Mouse (Mus musculus) embryonic facial prominence, embryonic 15.5 days (tissue): ENCODE measurements at regions not wholly inside any gene's neighbourhood (a gene's known extent, or its start where the extent isn't known, plus 50 kb on each side); places are given as distances from the start of the nearest gene placed in this dataset.

Experiments used
- ATAC-seq: fragments of 200-750 bp; cut with Nextera tagmentation; 2 replicates; pipeline ENCODE4 v1.8.0; 2017; ENCODE audit warnings: low read depth, moderate TSS enrichment; ENCODE audit not compliant: insufficient number of reproducible peaks, low FRiP score, low TSS enrichment
- H3K27ac ChIP-seq: fragments of 300-500 bp; sonication (generic); replicated peaks from 2 replicates; pipeline ENCODE4 v1.5.1; 2015; ENCODE audit warnings: mild to moderate bottlenecking, inconsistent platforms
- H3K27me3 ChIP-seq: fragments of 300-500 bp; sonication (generic); 2 replicates; pipeline ENCODE4 v1.6.1; 2015; ENCODE audit warnings: inconsistent platforms
- H3K36me3 ChIP-seq: fragments of 300-500 bp; sonication (generic); 2 replicates; pipeline ENCODE4 v1.6.1; 2015; ENCODE audit warnings: mild to moderate bottlenecking, inconsistent platforms
- H3K4me1 ChIP-seq: fragments of 300-500 bp; sonication (generic); 2 replicates; pipeline ENCODE4 v1.6.1; 2015; ENCODE audit warnings: inconsistent platforms
- H3K4me2 ChIP-seq: fragments of 300-500 bp; sonication (generic); replicated peaks from 2 replicates; pipeline ENCODE4 v1.6.1; 2015; ENCODE audit warnings: mild to moderate bottlenecking, inconsistent platforms
- H3K4me3 ChIP-seq: fragments of 300-500 bp; sonication (generic); replicated peaks from 2 replicates; pipeline ENCODE4 v1.5.1; 2015; ENCODE audit warnings: mild to moderate bottlenecking, inconsistent platforms
- H3K9ac ChIP-seq: fragments of 300-500 bp; sonication (generic); 2 replicates; pipeline ENCODE4 v1.6.1; 2015; ENCODE audit warnings: inconsistent platforms
- H3K9me3 ChIP-seq: fragments of 300-500 bp; sonication (generic); replicated peaks from 2 replicates; pipeline ENCODE4 v1.6.1; 2016; ENCODE audit warnings: inconsistent platforms
- WGBS: fragments of 180-500 bp; shearing (Covaris S2); methylation state at CpG from one replicate; pipeline ENCODE4 v1.1.7; 2015; 5-methylcytosine and 5-hydroxymethylcytosine counted together

DNA sequence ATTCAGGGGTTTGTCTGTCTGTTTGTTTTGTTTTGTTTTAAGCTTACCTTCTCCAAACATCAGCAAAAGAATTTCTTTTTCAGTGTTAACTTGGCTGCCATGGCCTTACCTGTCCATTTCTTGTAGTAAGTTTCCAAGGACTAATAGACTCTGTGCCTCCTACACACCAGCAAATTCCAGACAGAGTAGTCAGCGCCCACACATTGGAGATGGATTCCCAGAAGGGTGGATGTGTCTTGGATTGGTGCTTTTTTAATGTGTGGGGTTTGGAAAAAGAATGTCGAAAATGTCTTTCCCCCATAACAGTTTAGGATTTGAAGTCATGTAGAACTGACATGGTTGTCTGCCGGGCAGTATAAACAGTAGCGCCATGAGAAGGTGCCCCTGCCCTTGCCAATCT, 338.1 kb upstream of the Sox9 start:
- 74% methylated on average over 4 of the region's 4 CpGs for WGBS

GRCm38 (mm10) chr11:112449632-112450031, 332.4 kb upstream of the Sox9 start:
- H3K36me3 ChIP-seq, result no peaks in the 10 kb centered on the region
- WGBS, result 22% methylated on average over 5 of the region's 5 CpGs
- H3K9me3 ChIP-seq, result no peaks in the 10 kb centered on the region
- no peak overlapping the region for H3K4me3 ChIP-seq
- no peak overlapping the region for H3K4me2 ChIP-seq
- 0 out of 2 replicates have a peak, but pooled peaks cover 3% of the 10 kb centered on the region for H3K27me3 ChIP-seq
- ATAC-seq, result no peak
- H3K27ac ChIP-seq, result no peak overlapping the region
- H3K9ac ChIP-seq, result no peak overlapping the region
- peaks cover 11% of the 10 kb centered on the region; the same call in 1 of the 2 replicates for H3K4me1 ChIP-seq

More for the DNA sequence above, 338.1 kb upstream of the Sox9 start:
- H3K4me1 ChIP-seq, result no peaks in the 10 kb centered on the region
- H3K27me3 ChIP-seq, result no peaks in the 10 kb centered on the region
- H3K36me3 ChIP-seq, result no peaks in the 10 kb centered on the region
- no peak overlapping the region for H3K4me3 ChIP-seq
- H3K4me2 ChIP-seq, result no peak overlapping the region
- ATAC-seq, result no peak
- no peak overlapping the region for H3K9ac ChIP-seq
- H3K9me3 ChIP-seq, result no peaks in the 10 kb centered on the region
- H3K27ac ChIP-seq, result no peak overlapping the region

GRCm38 (mm10) chr11:112450227-112450626, 331.8 kb upstream of the Sox9 start:
- ATAC-seq, result no peak
- no peak overlapping the region for H3K4me3 ChIP-seq
- H3K27ac ChIP-seq, result no peak overlapping the region
- no peaks in the 10 kb centered on the region for H3K36me3 ChIP-seq
- WGBS, result 21% methylated on average over 6 of the region's 6 CpGs
- no peak overlapping the region for H3K4me2 ChIP-seq
- no peak overlapping the region for H3K9ac ChIP-seq
- 0 out of 2 replicates have a peak, but pooled peaks cover 3% of the 10 kb centered on the region for H3K27me3 ChIP-seq
- no peaks in the 10 kb centered on the region for H3K9me3 ChIP-seq
- peaks cover 11% of the 10 kb centered on the region; the same call in 1 of the 2 replicates for H3K4me1 ChIP-seq

- H3K9me3 ChIP-seq, result no peaks in the 10 kb centered on the region
- no peak overlapping the region for H3K4me3 ChIP-seq
- no peak overlapping the region for H3K4me2 ChIP-seq
- no peaks in the 10 kb centered on the region for H3K4me1 ChIP-seq
- H3K36me3 ChIP-seq, result no peaks in the 10 kb centered on the region
- ATAC-seq, result no peak
- H3K9ac ChIP-seq, result no peak overlapping the region
- H3K27me3 ChIP-seq, result no peaks in the 10 kb centered on the region
- no peak overlapping the region for H3K27ac ChIP-seq
- WGBS, result 65% methylated on average over 2 of the region's 2 CpGs
Measured at GRCm38 (mm10) chr11:112458075-112458474, 323.9 kb upstream of the Sox9 start.

GRCm38 (mm10) chr11:112463121-112463520, 318.9 kb upstream of the Sox9 start:
- WGBS, result 56% methylated on average over 1 of the region's 1 CpGs
- no peaks in the 10 kb centered on the region for H3K9me3 ChIP-seq

GRCm38 (mm10) chr11:112464386-112464785, 317.6 kb upstream of the Sox9 start:
- Histone ChIP-seq H3K9ac (no peak overlapping the region), H3K27me3 (no peaks in the 10 kb centered on the region), H3K4me2 (no peak overlapping the region), H3K4me3 (no peak overlapping the region), H3K27ac (no peak overlapping the region), H3K4me1 (no peaks in the 10 kb centered on the region), H3K9me3 (no peaks in the 10 kb centered on the region), H3K36me3 (no peaks in the 10 kb centered on the region)
- WGBS, result 68% methylated on average over 4 of the region's 4 CpGs
- ATAC-seq, result no peak

More at GRCm38 (mm10) chr11:112463121-112463520, 318.9 kb upstream of the Sox9 start:
- no peaks in the 10 kb centered on the region for H3K4me1 ChIP-seq
- no peak overlapping the region for H3K4me2 ChIP-seq
- no peak overlapping the region for H3K9ac ChIP-seq
- H3K27me3 ChIP-seq, result no peaks in the 10 kb centered on the region
- H3K36me3 ChIP-seq, result no peaks in the 10 kb centered on the region
- no peak overlapping the region for H3K4me3 ChIP-seq
- H3K27ac ChIP-seq, result no peak overlapping the region
- ATAC-seq, result no peak

DNA sequence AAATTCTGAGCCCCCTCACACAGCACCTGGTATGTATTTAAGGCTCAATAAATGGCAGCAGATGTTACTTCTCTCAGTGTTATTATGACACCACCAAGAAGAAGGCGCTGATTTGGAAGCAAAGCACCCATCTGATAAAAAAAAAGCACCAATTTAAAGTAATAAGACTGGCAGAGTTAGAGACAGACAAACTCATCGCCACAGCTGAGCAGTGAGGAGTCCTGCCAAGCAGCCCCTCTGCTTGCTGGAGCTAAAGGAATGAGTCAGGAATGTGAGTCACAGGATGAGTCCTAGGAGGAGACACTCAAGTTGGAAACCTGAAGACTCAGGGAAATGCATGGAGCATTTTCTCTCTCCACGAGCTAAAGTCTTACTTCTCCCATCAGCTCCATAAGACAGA, 311.7 kb upstream of the Sox9 start:
- 27% methylated on average over 3 of the region's 3 CpGs for WGBS
- Histone ChIP-seq H3K4me3 (no peak overlapping the region), H3K27me3 (no peaks in the 10 kb centered on the region; the same call in 1 of the 2 replicates), H3K9ac (no peak overlapping the region), H3K4me2 (no peak overlapping the region), H3K9me3 (no peaks in the 10 kb centered on the region), H3K27ac (no peak overlapping the region), H3K36me3 (no peaks in the 10 kb centered on the region), H3K4me1 (no peaks in the 10 kb centered on the region)
- ATAC-seq, result no peak

DNA sequence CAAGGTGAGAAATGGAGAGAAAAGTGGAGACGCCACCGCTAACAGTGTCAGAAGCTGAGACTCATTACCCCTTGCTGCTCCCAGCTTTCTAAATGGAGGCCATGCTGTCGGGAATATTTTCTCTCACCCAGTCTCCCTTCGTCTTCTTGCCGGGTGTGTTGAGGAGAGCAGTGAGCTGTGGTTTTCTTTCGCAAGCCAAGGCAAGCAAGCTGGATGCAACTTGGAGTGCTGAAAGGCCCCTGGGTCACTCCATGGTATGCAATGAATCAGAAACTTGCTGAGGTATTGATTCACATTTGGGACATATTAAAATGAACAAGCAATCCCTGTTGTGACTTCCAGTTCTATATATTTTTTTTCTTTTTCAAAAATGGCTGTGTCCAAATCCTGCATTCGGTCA, 308.8 kb upstream of the Sox9 start:
- H3K27ac ChIP-seq, result no peak overlapping the region
- H3K27me3 ChIP-seq, result no peaks in the 10 kb centered on the region; the same call in none of the 2 replicates
- WGBS, result 57% methylated on average over 7 of the region's 7 CpGs

GRCm38 (mm10) chr11:112473681-112474080, 308.3 kb upstream of the Sox9 start:
- WGBS, result 62% methylated on average over 6 of the region's 6 CpGs
- no peak overlapping the region for H3K9ac ChIP-seq
- no peaks in the 10 kb centered on the region for H3K36me3 ChIP-seq
- no peaks in the 10 kb centered on the region; the same call in none of the 2 replicates for H3K27me3 ChIP-seq
- no peak overlapping the region for H3K27ac ChIP-seq
- H3K4me3 ChIP-seq, result no peak overlapping the region
- no peaks in the 10 kb centered on the region for H3K4me1 ChIP-seq
- no peaks in the 10 kb centered on the region for H3K9me3 ChIP-seq
- no peak overlapping the region for H3K4me2 ChIP-seq
- ATAC-seq, result no peak

More for the DNA sequence above, 308.8 kb upstream of the Sox9 start:
- no peak overlapping the region for H3K4me3 ChIP-seq
- no peaks in the 10 kb centered on the region for H3K4me1 ChIP-seq
- no peak overlapping the region for H3K4me2 ChIP-seq
- H3K9ac ChIP-seq, result no peak overlapping the region
- ATAC-seq, result no peak
- H3K36me3 ChIP-seq, result no peaks in the 10 kb centered on the region
- H3K9me3 ChIP-seq, result no peaks in the 10 kb centered on the region

DNA sequence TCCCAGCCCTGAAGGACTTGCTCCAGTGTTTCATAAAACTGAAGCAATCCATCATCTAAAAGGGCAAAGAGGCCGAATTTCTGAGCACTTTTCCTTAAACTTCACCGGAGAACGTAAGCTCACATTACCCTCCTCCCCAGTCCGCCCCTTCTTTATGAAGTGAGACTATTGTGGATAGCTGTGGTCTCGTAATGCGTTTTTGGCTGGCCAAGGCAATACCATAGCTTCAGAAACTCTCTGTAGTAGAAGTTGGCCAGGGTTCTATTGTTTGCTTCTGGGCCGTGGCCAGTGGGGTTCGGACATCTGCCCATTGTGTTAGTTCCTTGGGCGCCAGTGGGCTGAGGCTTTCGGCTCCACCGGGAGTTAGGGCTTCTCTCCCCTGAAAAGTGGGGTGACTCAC, 301.7 kb upstream of the Sox9 start:
- no peak for ATAC-seq
- H3K36me3 ChIP-seq, result no peaks in the 10 kb centered on the region
- H3K4me1 ChIP-seq, result no peaks in the 10 kb centered on the region
- H3K4me2 ChIP-seq, result peak overlapping the region; percentile 22; the same call in 1 of the 2 replicates
- H3K4me3 ChIP-seq, result peak overlapping the region; percentile 8; the same call in 1 of the 2 replicates
- no peaks in the 10 kb centered on the region; the same call in 1 of the 2 replicates for H3K27me3 ChIP-seq
- 63% methylated on average over 11 of the region's 11 CpGs for WGBS
- no peaks in the 10 kb centered on the region for H3K9me3 ChIP-seq
- no peak overlapping the region for H3K9ac ChIP-seq
- H3K27ac ChIP-seq, result no peak overlapping the region

DNA sequence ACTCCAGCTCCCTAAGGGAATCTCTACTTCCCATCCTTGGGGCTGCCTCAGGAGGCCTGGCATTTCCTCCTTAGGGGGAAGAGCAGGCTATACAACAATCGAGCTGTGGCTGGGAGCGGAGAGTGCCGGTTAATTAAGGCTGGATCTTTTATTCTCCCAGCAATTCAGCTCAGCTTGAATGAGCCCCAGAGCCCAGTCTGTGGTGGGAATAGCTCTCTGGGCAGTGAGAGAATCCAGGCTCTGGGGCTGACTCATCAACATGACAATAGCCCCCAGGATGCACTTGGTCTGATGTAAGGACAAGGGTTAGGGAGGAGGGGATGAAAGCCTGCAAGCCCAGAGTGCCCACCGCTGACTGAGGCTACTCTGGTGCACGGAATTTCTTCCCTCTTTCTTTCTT, 280.2 kb upstream of the Sox9 start:
- Histone ChIP-seq H3K4me2 (no peak overlapping the region), H3K27me3 (no peaks in the 10 kb centered on the region), H3K27ac (no peak overlapping the region), H3K9ac (no peak overlapping the region), H3K9me3 (no peaks in the 10 kb centered on the region), H3K4me1 (no peaks in the 10 kb centered on the region), H3K4me3 (no peak overlapping the region), H3K36me3 (no peaks in the 10 kb centered on the region)
- no peak for ATAC-seq
- 11% methylated on average over 5 of the region's 5 CpGs for WGBS

DNA sequence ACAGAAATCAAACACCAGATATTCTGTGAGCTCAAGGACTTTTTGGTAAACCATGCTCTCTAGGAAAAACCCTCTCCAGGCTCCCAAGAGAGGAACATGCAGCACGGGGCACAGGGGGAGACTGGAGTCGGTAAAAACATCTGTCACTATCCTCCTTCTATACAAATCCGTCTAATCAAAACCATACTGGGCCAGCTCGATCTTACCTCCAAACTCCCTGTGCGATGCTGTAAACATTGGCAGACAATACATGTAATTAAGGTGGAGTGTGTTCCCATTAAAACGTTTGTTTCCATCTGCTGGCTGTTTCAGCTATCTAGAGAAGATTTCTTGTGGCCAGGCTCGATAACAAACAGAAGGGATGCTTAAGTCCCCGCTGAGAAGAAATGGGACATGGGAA, 262.9 kb upstream of the Sox9 start:
- H3K9me3 ChIP-seq, result no peaks in the 10 kb centered on the region
- no peaks in the 10 kb centered on the region for H3K4me1 ChIP-seq
- no peaks in the 10 kb centered on the region for H3K27me3 ChIP-seq
- H3K36me3 ChIP-seq, result no peaks in the 10 kb centered on the region
- no peak overlapping the region for H3K4me3 ChIP-seq
- no peak overlapping the region for H3K27ac ChIP-seq
- WGBS, result 23% methylated on average over 8 of the region's 8 CpGs
- H3K9ac ChIP-seq, result no peak overlapping the region
- no peak for ATAC-seq
- H3K4me2 ChIP-seq, result no peak overlapping the region
